Mouse (Mus musculus) midbrain, embryonic 11.5 days (tissue): ENCODE measurements at regions not wholly inside any gene's neighbourhood (a gene's known extent, or its start where the extent isn't known, plus 50 kb on each side); places are given as distances from the start of the nearest gene placed in this dataset.

ENCODE experiments used
- ATAC-seq: fragments of 200-750 bp; cut with Nextera tagmentation; 2 replicates; pipeline ENCODE4 v1.8.0; 2017; ENCODE audit warnings: moderate TSS enrichment, moderate library complexity; ENCODE audit not compliant: low FRiP score
- DNase-seq: peaks from one replicate; pipeline ENCODE4 v3.0.0; 2015; ENCODE audit warnings: low spot score; ENCODE audit errors: missing footprints
- H3K27ac ChIP-seq: fragments of 300-500 bp; sonication (generic); 2 replicates; pipeline ENCODE4 v1.5.1; 2014; ENCODE audit warnings: low read depth, low read length
- H3K27me3 ChIP-seq: fragments of 300-500 bp; sonication (generic); 2 replicates; pipeline ENCODE4 v1.6.1; 2014; ENCODE audit warnings: mild to moderate bottlenecking, low read length, moderate library complexity, mixed read lengths; ENCODE audit not compliant: control insufficient read depth, insufficient read depth
- H3K36me3 ChIP-seq: fragments of 300-500 bp; sonication (generic); 2 replicates; pipeline ENCODE4 v1.6.1; 2014; ENCODE audit warnings: mild to moderate bottlenecking, low read length, moderate library complexity, mixed read lengths; ENCODE audit not compliant: control insufficient read depth, insufficient read depth
- H3K4me1 ChIP-seq: fragments of 300-500 bp; sonication (generic); 2 replicates; pipeline ENCODE4 v1.6.1; 2014; ENCODE audit warnings: low read length; ENCODE audit not compliant: control insufficient read depth, insufficient read depth
- H3K4me2 ChIP-seq: fragments of 300-500 bp; sonication (generic); 2 replicates; pipeline ENCODE4 v1.6.1; 2014; ENCODE audit warnings: mild to moderate bottlenecking, moderate library complexity
- H3K4me3 ChIP-seq: fragments of 300-500 bp; sonication (generic); 2 replicates; pipeline ENCODE4 v1.5.1; 2014; ENCODE audit warnings: low read depth, low read length
- H3K9ac ChIP-seq: fragments of 300-500 bp; sonication (generic); 2 replicates; pipeline ENCODE4 v1.6.1; 2014; ENCODE audit warnings: low read length
- H3K9me3 ChIP-seq: fragments of 300-500 bp; sonication (generic); 2 replicates; pipeline ENCODE4 v1.6.1; 2016; ENCODE audit warnings: low read length; ENCODE audit not compliant: control insufficient read depth
- WGBS: fragments of 180-500 bp; shearing (Covaris S2); extraction: QIAGEN DNeasy Blood & Tissue Kit; methylation state at CpG from one replicate; pipeline ENCODE4 v1.1.7; 2014; 5-methylcytosine and 5-hydroxymethylcytosine counted together

DNA sequence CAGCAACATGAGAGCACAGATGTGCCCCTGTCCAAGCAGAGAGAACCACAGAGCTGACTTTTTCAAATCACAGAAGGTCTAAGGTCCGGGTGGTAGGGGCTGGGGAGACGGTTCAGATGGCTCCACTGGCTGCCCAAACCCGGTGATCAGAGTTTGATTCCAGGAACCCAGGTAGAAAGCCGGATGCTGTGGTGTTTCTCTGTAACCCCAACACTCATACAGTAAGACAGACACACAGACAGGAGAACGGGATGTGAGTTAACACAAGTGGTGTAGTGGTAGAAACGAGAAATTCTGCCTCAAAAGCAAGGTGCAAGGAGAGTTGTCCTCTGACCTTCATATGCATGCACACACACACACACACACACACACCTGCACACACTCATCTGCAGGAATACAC lies 408.0 kb downstream of the Sox9 start:
- WGBS: 94% methylated on average over 6 of the region's 6 CpGs

DNA sequence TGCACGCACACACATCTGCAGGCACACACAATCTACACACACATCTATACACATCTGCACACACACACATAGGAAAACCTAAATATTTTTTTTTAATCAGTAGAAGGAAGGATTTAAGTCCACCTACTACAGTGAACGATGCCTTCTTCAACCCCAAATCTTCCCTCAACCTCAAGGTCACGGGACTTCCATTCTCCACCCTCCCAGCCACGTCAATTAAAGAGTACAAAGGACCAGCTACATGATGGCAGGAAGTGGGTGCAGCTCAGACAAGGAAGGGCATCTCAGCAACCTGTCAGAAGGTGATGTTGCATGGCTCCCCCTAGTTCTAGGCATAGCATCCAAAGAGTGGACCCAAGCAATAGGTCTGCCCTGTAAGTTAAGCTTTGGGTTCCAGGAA lies 408.5 kb downstream of the Sox9 start:
- Histone ChIP-seq H3K9me3 (no peaks in the 10 kb centered on the region), H3K9ac (no peak overlapping the region), H3K36me3 (no peaks in the 10 kb centered on the region), H3K4me3 (no peak overlapping the region), H3K4me1 (peaks cover 14% of the 10 kb centered on the region), H3K4me2 (no peak overlapping the region), H3K27ac (no peak overlapping the region), H3K27me3 (peaks cover 17% of the 10 kb centered on the region)
- DNase-seq (no peak), ATAC-seq (no peak)
- 82% methylated on average over 4 of the region's 4 CpGs for WGBS

More for the DNA sequence above, 408.0 kb downstream of the Sox9 start:
- no peak overlapping the region for H3K9ac ChIP-seq
- ATAC-seq (no peak), DNase-seq (no peak)
- H3K27ac ChIP-seq: no peak overlapping the region
- H3K4me3 ChIP-seq: no peak overlapping the region
- H3K36me3 ChIP-seq: no peaks in the 10 kb centered on the region
- no peaks in the 10 kb centered on the region for H3K9me3 ChIP-seq
- H3K27me3 ChIP-seq: peaks cover 15% of the 10 kb centered on the region
- H3K4me2 ChIP-seq: no peak overlapping the region
- peaks cover 14% of the 10 kb centered on the region for H3K4me1 ChIP-seq

DNA sequence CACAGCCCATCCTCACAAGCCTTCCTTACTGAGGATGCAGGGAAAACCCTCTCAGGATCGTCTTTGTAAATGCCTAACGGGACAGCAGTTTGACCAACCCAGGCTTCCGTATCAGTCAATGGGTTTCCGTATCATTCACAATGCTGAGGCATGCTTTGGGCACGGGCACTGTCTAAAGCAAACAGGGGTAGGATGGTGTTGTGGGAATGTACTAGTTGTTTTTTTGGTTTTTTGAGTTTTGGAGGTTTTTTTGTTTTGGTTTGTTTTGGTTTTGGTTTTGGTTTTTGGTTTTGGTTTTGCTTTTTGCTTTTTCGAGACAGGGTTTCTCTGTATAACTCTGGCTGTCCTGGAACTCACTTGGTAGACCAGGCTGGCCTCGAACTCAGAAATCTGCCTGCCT lies 409.0 kb downstream of the Sox9 start:
- H3K9ac ChIP-seq: no peak overlapping the region
- H3K4me2 ChIP-seq: no peak overlapping the region
- no peaks in the 10 kb centered on the region for H3K9me3 ChIP-seq
- ATAC-seq (no peak), DNase-seq (no peak)
- H3K4me1 ChIP-seq: peaks cover 14% of the 10 kb centered on the region
- H3K27ac ChIP-seq: no peak overlapping the region
- WGBS: 93% methylated on average over 7 of the region's 7 CpGs
- no peaks in the 10 kb centered on the region for H3K36me3 ChIP-seq
- no peak overlapping the region for H3K4me3 ChIP-seq
- H3K27me3 ChIP-seq: peaks cover 16% of the 10 kb centered on the region

DNA sequence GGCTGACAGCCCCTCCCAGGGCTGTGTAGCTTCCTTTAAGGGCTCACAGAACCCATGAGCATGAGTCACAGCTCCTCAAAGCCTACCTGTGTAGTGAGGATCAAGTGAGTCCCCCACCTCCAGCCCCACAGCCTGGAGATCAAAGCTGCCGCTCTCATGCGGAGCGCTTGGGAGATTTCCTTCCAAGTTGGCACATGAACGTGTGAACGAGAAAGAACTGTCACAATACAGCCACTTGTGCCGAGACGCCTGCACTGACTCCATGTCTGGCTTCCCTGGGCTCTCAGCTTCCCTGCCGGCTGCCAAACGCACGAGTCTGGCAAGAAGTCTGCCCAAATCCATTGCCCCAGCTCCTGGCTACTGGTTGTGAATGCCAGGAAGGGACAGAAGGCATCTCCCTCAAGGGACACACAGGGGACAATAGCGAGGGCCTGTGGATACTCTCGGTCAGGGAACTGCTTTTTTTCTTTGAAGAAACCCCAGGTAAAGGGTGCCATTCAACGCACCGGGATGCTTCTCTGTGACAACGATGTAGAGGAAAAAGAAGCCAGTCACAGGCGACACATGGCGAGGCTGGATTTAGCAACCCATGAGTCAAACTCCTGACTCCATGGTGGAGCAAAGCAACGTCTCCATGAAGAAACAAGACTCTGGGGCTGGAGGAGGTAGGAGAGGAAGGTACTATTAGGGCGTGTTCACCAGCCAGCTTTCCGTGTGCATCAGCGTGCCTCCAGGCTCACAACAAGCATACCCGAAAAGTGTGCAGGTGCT lies 410.2 kb downstream of the Sox9 start:
- H3K36me3 ChIP-seq: no peaks in the 10 kb centered on the region
- no peak overlapping the region for H3K4me2 ChIP-seq
- H3K9me3 ChIP-seq: no peaks in the 10 kb centered on the region
- H3K27ac ChIP-seq: no peak overlapping the region
- H3K27me3 ChIP-seq: peaks cover 11% of the 10 kb centered on the region; the same call in 1 of the 2 replicates
- H3K4me1 ChIP-seq: peaks cover 10% of the 10 kb centered on the region
- H3K9ac ChIP-seq: no peak overlapping the region
- 81% methylated on average over 22 of the region's 22 CpGs for WGBS
- DNase-seq (no peak), ATAC-seq (no peak)
- no peak overlapping the region for H3K4me3 ChIP-seq

DNA sequence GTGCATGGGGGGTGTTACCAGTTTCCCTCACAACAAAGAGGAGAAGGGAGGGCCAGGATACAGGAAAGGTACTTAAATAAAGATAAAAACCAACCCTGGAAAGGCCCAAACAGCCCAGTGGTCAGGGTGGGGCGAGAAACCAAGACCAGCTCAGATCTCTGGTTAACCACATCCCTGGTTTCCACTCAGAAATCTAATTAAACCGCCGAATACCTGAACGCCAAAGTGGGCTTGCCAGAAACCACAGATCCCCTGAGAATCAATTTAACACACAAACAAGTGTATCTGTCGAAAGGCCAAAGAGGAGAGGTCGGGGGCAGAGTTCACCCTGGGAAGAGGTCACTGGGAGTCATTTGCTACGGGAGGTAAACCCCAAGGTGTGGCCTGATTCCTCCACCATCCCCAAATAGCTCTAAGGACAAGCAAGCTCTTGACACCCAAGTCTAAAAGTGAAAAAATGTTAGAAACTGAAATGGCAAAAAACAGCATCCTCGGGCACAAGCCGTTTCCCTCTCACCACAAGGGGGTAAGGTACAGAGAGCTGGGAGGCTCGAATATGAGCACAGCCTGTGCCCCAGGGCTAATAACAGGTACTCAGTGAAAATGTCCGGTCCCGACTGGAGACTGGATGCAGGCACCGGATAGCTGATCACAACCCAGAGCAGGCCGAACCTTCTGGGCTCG lies 412.3 kb downstream of the Sox9 start:
- no peak overlapping the region for H3K27ac ChIP-seq
- DNase-seq (no peak), ATAC-seq (no peak)
- H3K9me3 ChIP-seq: no peaks in the 10 kb centered on the region
- H3K4me2 ChIP-seq: no peak overlapping the region
- no peak overlapping the region for H3K9ac ChIP-seq
- no peaks in the 10 kb centered on the region; the same call in 1 of the 2 replicates for H3K4me1 ChIP-seq
- WGBS: 75% methylated on average over 15 of the region's 15 CpGs
- no peaks in the 10 kb centered on the region for H3K36me3 ChIP-seq
- peaks cover 23% of the 10 kb centered on the region for H3K27me3 ChIP-seq
- H3K4me3 ChIP-seq: no peak overlapping the region
